ENCODE assay signal across 19 mouse cellular contexts in the genomic region with DNA sequence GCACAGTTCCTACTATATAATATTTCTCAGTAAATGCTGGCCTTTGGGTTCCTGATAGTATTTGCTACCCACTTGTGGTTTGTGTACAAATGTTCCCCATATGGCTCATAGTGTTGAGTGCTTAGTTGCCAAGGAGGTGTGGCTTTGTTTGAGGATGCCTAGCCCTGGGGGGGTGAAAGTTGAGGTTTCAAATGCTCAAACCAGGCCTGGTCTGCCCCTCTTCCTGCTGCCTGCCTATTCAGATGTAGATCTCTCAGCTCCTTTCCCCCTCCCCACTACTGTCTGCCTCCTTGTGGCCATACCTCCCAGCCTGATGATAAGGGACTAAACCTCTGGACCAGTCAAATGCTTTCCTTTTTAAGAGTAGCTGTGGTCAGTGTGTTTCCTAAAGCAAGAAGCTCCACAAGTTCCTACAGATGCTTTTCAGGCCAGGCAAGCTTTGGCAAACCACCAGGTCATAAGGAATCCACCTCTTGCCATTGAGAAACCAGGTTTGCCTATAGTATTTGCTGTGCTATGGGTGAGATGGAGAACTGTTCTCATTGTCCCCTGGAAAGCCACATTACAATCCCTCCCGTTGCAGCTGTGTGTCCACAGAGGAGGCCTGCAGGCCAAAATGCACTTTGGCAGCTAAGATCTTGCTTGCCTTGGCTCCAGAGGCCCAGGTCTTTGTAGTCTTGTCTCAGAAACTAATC.
DNase-seq lines count a peak whose midpoint lies in the region; ATAC-seq lines count a peak whose summit lies in the region.
"Had no signal": no experiment of that assay in that cellular context is flagged by ENCODE, and none has a peak within 500 bp of the region (broad histone marks: within the 10 kb centered on the region; RNA-seq: fewer than 3 reads in every experiment).

No protein-coding gene starts in this region.

- WGBS in heart, embryonic 13.5 days, result 30% methylated on average over 1 of the region's 1 CpGs
- WGBS in forebrain, embryonic 13.5 days, result 24% methylated on average over 1 of the region's 1 CpGs
- 22% methylated on average over 1 of the region's 1 CpGs for WGBS in forebrain, embryonic 10.5 days

- no peak overlapping the region for H3K4me3 ChIP-seq in heart, embryonic 13.5 days
- no peak overlapping the region for H3K4me3 ChIP-seq in forebrain, embryonic 13.5 days
- no peak overlapping the region for H3K4me3 ChIP-seq in forebrain, embryonic 10.5 days
- H3K4me3 ChIP-seq: erythroblast, embryonic 14.5 days; heart, embryonic 10.5 days; hindbrain, embryonic 15.5 days; liver, embryonic 13.5 days; neural tube, embryonic 12.5 days had no signal

- no peak for ATAC-seq in heart, embryonic 13.5 days (ENCODE audit: extremely low read depth, insufficient number of reproducible peaks, low FRiP score, low TSS enrichment)
- ATAC-seq in forebrain, embryonic 13.5 days, result no peak
- ATAC-seq: activated CD4-positive, CD25-positive, alpha-beta regulatory T cell, adult 4 months had no signal

- peaks cover 10% of the 10 kb centered on the region; the same call in 1 of the 2 replicates for H3K4me1 ChIP-seq in heart, embryonic 13.5 days
- no peaks in the 10 kb centered on the region for H3K4me1 ChIP-seq in forebrain, embryonic 13.5 days
- peaks cover 9% of the 10 kb centered on the region; the same call in 1 of the 2 replicates for H3K4me1 ChIP-seq in forebrain, embryonic 10.5 days
- H3K4me1 ChIP-seq: hindbrain, embryonic 15.5 days; liver, embryonic 13.5 days had no signal

- peaks cover 5% of the 10 kb centered on the region; the same call in 1 of the 2 replicates for H3K36me3 ChIP-seq in heart, embryonic 13.5 days
- H3K36me3 ChIP-seq in forebrain, embryonic 13.5 days (ENCODE audit: poor library complexity, severe bottlenecking), result no peaks in the 10 kb centered on the region
- no peaks in the 10 kb centered on the region; the same call in 1 of the 2 replicates for H3K36me3 ChIP-seq in forebrain, embryonic 10.5 days (replicated peaks)
- H3K36me3 ChIP-seq: heart, embryonic 10.5 days; hindbrain, embryonic 15.5 days; liver, embryonic 13.5 days; neural tube, embryonic 12.5 days had no signal

- no peak overlapping the region for H3K4me2 ChIP-seq in heart, embryonic 13.5 days
- H3K4me2 ChIP-seq in forebrain, embryonic 13.5 days, result no peak overlapping the region
- H3K4me2 ChIP-seq: hindbrain, embryonic 15.5 days; liver, embryonic 13.5 days; neural tube, embryonic 12.5 days had no signal

- no peak overlapping the region for H3K9ac ChIP-seq in heart, embryonic 13.5 days
- H3K9ac ChIP-seq in forebrain, embryonic 13.5 days, result no peak overlapping the region
- H3K9ac ChIP-seq: hindbrain, embryonic 15.5 days; liver, embryonic 13.5 days; neural tube, embryonic 12.5 days had no signal

- no peaks in the 10 kb centered on the region for H3K27me3 ChIP-seq in heart, embryonic 13.5 days (replicated peaks)
- no peaks in the 10 kb centered on the region for H3K27me3 ChIP-seq in forebrain, embryonic 13.5 days
- no peaks in the 10 kb centered on the region for H3K27me3 ChIP-seq in forebrain, embryonic 10.5 days (ENCODE audit: poor library complexity, severe bottlenecking)
- H3K27me3 ChIP-seq: hindbrain, embryonic 15.5 days; liver, embryonic 13.5 days; neural tube, embryonic 12.5 days had no signal

- no peak for DNase-seq in heart, adult 9 months (ENCODE audit: low spot score in 2 of 2)
- peak; percentile 69 for DNase-seq in 3T3-L1 (ENCODE audit: low read depth, low spot score)
- peak; percentile 61 for DNase-seq in ZHBTc4 (ENCODE audit: low read depth, low spot score)
- DNase-seq in lung, postnatal 36 days, result peak; percentile 42
- DNase-seq in forebrain, embryonic 10.5 days (ENCODE audit: extremely low spot score, low spot score), result no peak
- DNase-seq in ovary, postnatal 14 days (ENCODE audit: low spot score), result no peak
- DNase-seq: cerebellum, adult 11 months; cerebellum, postnatal 36 days; gastrocnemius, postnatal 10 days; kidney, adult 2 months; kidney, postnatal 36 days; liver, embryonic 13.5 days had no signal

- 0 out of 2 replicates have a peak overlapping the region, but pooled peaks have one; percentile 3 for H3K27ac ChIP-seq in heart, embryonic 13.5 days (replicated peaks)
- H3K27ac ChIP-seq in forebrain, embryonic 13.5 days, result no peak overlapping the region
- H3K27ac ChIP-seq in forebrain, embryonic 10.5 days, result no peak overlapping the region
- H3K27ac ChIP-seq: heart, embryonic 10.5 days; hindbrain, embryonic 15.5 days; liver, embryonic 13.5 days; neural tube, embryonic 12.5 days had no signal

- H3K9me3 ChIP-seq in heart, embryonic 13.5 days, result peaks cover 3% of the 10 kb centered on the region; the same call in 1 of the 2 replicates
- no peaks in the 10 kb centered on the region for H3K9me3 ChIP-seq in forebrain, embryonic 13.5 days (replicated peaks)
- H3K9me3 ChIP-seq in forebrain, embryonic 10.5 days, result 0 out of 2 replicates have a peak, but pooled peaks cover 4% of the 10 kb centered on the region
- H3K9me3 ChIP-seq: heart, embryonic 10.5 days; hindbrain, embryonic 15.5 days; liver, embryonic 13.5 days; neural tube, embryonic 12.5 days had no signal

Comparison
In these comparisons a context has a peak if more than half of its experiments do, and no peak if none do; other contexts are left out.
1. DNase-seq: peak in 3T3-L1 (single experiment), ZHBTc4 (single experiment) and lung, postnatal 36 days (single experiment); none in heart, adult 9 months (0 of 2), forebrain, embryonic 10.5 days (single experiment) and ovary, postnatal 14 days (single experiment).